13 mouse cellular contexts compared by ENCODE assay signal in genomic region chr5:124233144-124233465, GRCm38 (mm10). TPM values are rescaled to one million over a fixed set of nuclear protein-coding genes. Genes with fewer than 3 reads are reported as not detected.
A peak's percentile ranks its signal among the peaks of the same experiment; 100 is the strongest.
DNase-seq lines count a peak whose midpoint lies in the region; ATAC-seq and TF ChIP-seq lines count a peak whose summit lies in the region.
"Had no signal": no experiment of that assay in that cellular context is flagged by ENCODE, and none has a peak within 500 bp of the region (broad histone marks: within the 10 kb centered on the region; RNA-seq: fewer than 3 reads in every experiment).

No protein-coding gene starts in this region.

- H3K9me3 ChIP-seq in forebrain, embryonic 10.5 days, result no peaks in the 10 kb centered on the region
- no peaks in the 10 kb centered on the region for H3K9me3 ChIP-seq in forebrain, embryonic 11.5 days (ENCODE audit: control insufficient read depth, low read length)
- no peaks in the 10 kb centered on the region for H3K9me3 ChIP-seq in kidney, embryonic 16.5 days (ENCODE audit: low read length)
- H3K9me3 ChIP-seq in intestine, embryonic 16.5 days (ENCODE audit: control insufficient read depth, low read length), result no peaks in the 10 kb centered on the region
- no peaks in the 10 kb centered on the region for H3K9me3 ChIP-seq in lung, postnatal 0 days (ENCODE audit: low read length)

- peaks cover 30% of the 10 kb centered on the region for H3K4me1 ChIP-seq in forebrain, embryonic 10.5 days
- 0 out of 2 replicates have a peak, but pooled peaks cover 2% of the 10 kb centered on the region for H3K4me1 ChIP-seq in forebrain, embryonic 11.5 days (replicated peaks; ENCODE audit: control insufficient read depth, insufficient read depth, low read length)
- H3K4me1 ChIP-seq in kidney, embryonic 16.5 days (ENCODE audit: insufficient read depth, low read length), result peaks cover 45% of the 10 kb centered on the region
- H3K4me1 ChIP-seq in intestine, embryonic 16.5 days (ENCODE audit: control insufficient read depth, insufficient read depth, low read length), result peaks cover 26% of the 10 kb centered on the region
- H3K4me1 ChIP-seq in lung, postnatal 0 days (ENCODE audit: insufficient read depth, low read depth, low read length), result peaks cover 5% of the 10 kb centered on the region; the same call in 1 of the 2 replicates
- H3K4me1 ChIP-seq in cerebellum, adult 2 months (ENCODE audit: control insufficient read depth, insufficient read depth, low read length), result peaks cover 25% of the 10 kb centered on the region

- TF ChIP-seq EP300 in lung, postnatal 0 days (IDR thresholded peaks at IDR 0.05), result no peak

- no peak overlapping the region for H3K4me3 ChIP-seq in forebrain, embryonic 10.5 days
- no peak overlapping the region for H3K4me3 ChIP-seq in forebrain, embryonic 11.5 days (ENCODE audit: low read depth, low read length)
- no peak overlapping the region for H3K4me3 ChIP-seq in kidney, embryonic 16.5 days (ENCODE audit: low read length)
- H3K4me3 ChIP-seq in intestine, embryonic 16.5 days (ENCODE audit: low read length), result no peak overlapping the region
- no peak overlapping the region for H3K4me3 ChIP-seq in lung, postnatal 0 days (ENCODE audit: low read depth, low read length)
- no peak overlapping the region for H3K4me3 ChIP-seq in cerebellum, adult 2 months (replicated peaks; ENCODE audit: insufficient read depth, low read depth, low read length)
- H3K4me3 ChIP-seq: erythroblast, embryonic 14.5 days had no signal

- no peak for ATAC-seq in forebrain, embryonic 11.5 days (replicated peaks; ENCODE audit: low FRiP score)
- no peak for ATAC-seq in kidney, embryonic 16.5 days (ENCODE audit: low FRiP score, low TSS enrichment)
- no peak for ATAC-seq in intestine, embryonic 16.5 days
- ATAC-seq in lung, postnatal 0 days, result no peak

- no peak overlapping the region for H3K4me2 ChIP-seq in forebrain, embryonic 11.5 days (ENCODE audit: low read depth, low read length, severe bottlenecking)
- H3K4me2 ChIP-seq in kidney, embryonic 16.5 days (replicated peaks; ENCODE audit: low read depth, low read length), result peak overlapping the region; percentile 17; the same call in 1 of the 2 replicates
- H3K4me2 ChIP-seq in intestine, embryonic 16.5 days (ENCODE audit: low read depth, low read length), result no peak overlapping the region
- H3K4me2 ChIP-seq in lung, postnatal 0 days (replicated peaks; ENCODE audit: low read depth, low read length), result no peak overlapping the region

- TF ChIP-seq POLR2A in cerebellum, adult 2 months (IDR thresholded peaks at IDR 0.05; ENCODE audit: borderline replicate concordance, insufficient read depth, low read length), result no peak

- peak overlapping the region; percentile 41; the same call in 1 of the 2 replicates for H3K27ac ChIP-seq in forebrain, embryonic 10.5 days
- H3K27ac ChIP-seq in forebrain, embryonic 11.5 days (ENCODE audit: low read depth, low read length), result no peak overlapping the region
- peak overlapping the region; percentile 53 for H3K27ac ChIP-seq in kidney, embryonic 16.5 days (ENCODE audit: low read length)
- peak overlapping the region; percentile 46 for H3K27ac ChIP-seq in intestine, embryonic 16.5 days (ENCODE audit: low read length)
- H3K27ac ChIP-seq in lung, postnatal 0 days (ENCODE audit: low read length), result no peak overlapping the region
- no peak overlapping the region for H3K27ac ChIP-seq in cerebellum, adult 2 months (ENCODE audit: insufficient read depth, low read length)
- H3K27ac ChIP-seq: macrophage had no signal

- H3K36me3 ChIP-seq in forebrain, embryonic 10.5 days (replicated peaks), result no peaks in the 10 kb centered on the region
- no peaks in the 10 kb centered on the region for H3K36me3 ChIP-seq in forebrain, embryonic 11.5 days (ENCODE audit: control insufficient read depth, insufficient read depth, low read length)
- H3K36me3 ChIP-seq in kidney, embryonic 16.5 days (ENCODE audit: insufficient read depth, low read length), result no peaks in the 10 kb centered on the region
- no peaks in the 10 kb centered on the region for H3K36me3 ChIP-seq in intestine, embryonic 16.5 days (ENCODE audit: control insufficient read depth, insufficient read depth, low read length)
- H3K36me3 ChIP-seq in lung, postnatal 0 days (ENCODE audit: insufficient read depth, low read length), result no peaks in the 10 kb centered on the region

- WGBS in forebrain, embryonic 10.5 days, result 88% methylated on average over 8 of the region's 8 CpGs
- WGBS in forebrain, embryonic 11.5 days, result 85% methylated on average over 8 of the region's 8 CpGs
- 25% methylated on average over 8 of the region's 8 CpGs for WGBS in kidney, embryonic 16.5 days
- 72% methylated on average over 8 of the region's 8 CpGs for WGBS in intestine, embryonic 16.5 days
- WGBS in lung, postnatal 0 days, result 66% methylated on average over 8 of the region's 8 CpGs
- 91% methylated on average over 8 of the region's 8 CpGs for WGBS in cerebellum, adult 2 months

- TF ChIP-seq CTCF in lung, postnatal 0 days (IDR thresholded peaks at IDR 0.05), result no peak
- TF ChIP-seq CTCF in cerebellum, adult 2 months (IDR thresholded peaks at IDR 0.05; ENCODE audit: borderline replicate concordance, insufficient read depth, low read depth, low read length), result no peak

- no peaks in the 10 kb centered on the region for H3K27me3 ChIP-seq in forebrain, embryonic 10.5 days (ENCODE audit: poor library complexity, severe bottlenecking)
- no peaks in the 10 kb centered on the region for H3K27me3 ChIP-seq in forebrain, embryonic 11.5 days (ENCODE audit: control insufficient read depth, insufficient read depth, low read length)
- H3K27me3 ChIP-seq in kidney, embryonic 16.5 days (ENCODE audit: insufficient read depth, low read length), result no peaks in the 10 kb centered on the region
- H3K27me3 ChIP-seq in intestine, embryonic 16.5 days (replicated peaks; ENCODE audit: control insufficient read depth, insufficient read depth, low read length), result no peaks in the 10 kb centered on the region
- H3K27me3 ChIP-seq in lung, postnatal 0 days (replicated peaks; ENCODE audit: insufficient read depth, low read length), result no peaks in the 10 kb centered on the region
- H3K27me3 ChIP-seq in cerebellum, adult 2 months (ENCODE audit: control insufficient read depth, insufficient read depth, low read length), result no peaks in the 10 kb centered on the region

- no peak overlapping the region for H3K9ac ChIP-seq in forebrain, embryonic 11.5 days (ENCODE audit: low read length)
- H3K9ac ChIP-seq in kidney, embryonic 16.5 days (replicated peaks; ENCODE audit: low read length), result no peak overlapping the region
- no peak overlapping the region for H3K9ac ChIP-seq in intestine, embryonic 16.5 days (ENCODE audit: low read depth, low read length)
- H3K9ac ChIP-seq in lung, postnatal 0 days (replicated peaks; ENCODE audit: low read depth), result no peak overlapping the region

- DNase-seq in forebrain, embryonic 10.5 days (ENCODE audit: extremely low spot score, low spot score), result no peak
- no peak for DNase-seq in forebrain, embryonic 11.5 days (ENCODE audit: low spot score)
- no peak for DNase-seq in kidney, postnatal 4 days
- peak; percentile 72 for DNase-seq in thymus, postnatal 0 days (ENCODE audit: low spot score)
- no peak for DNase-seq in lung, postnatal 0 days (ENCODE audit: low spot score)
- DNase-seq in cerebellum, adult 2 months, result no peak
- DNase-seq: adrenal gland, postnatal 25 days; cerebellum, postnatal 10 days; kidney, postnatal 10 days had no signal

RNA-seq across cellular contexts. Expression of gene Pitpnm2, which starts 16.5 kb away (rescaled TPM):
- 2.1 and 3.0 TPM in 2 replicates for polyA plus RNA-seq in forebrain, embryonic 10.5 days (2016; fragmentation: Nextera tagmentation; extraction: Ambion mirVana)
- polyA plus RNA-seq in forebrain, embryonic 11.5 days (2014; fragmentation: Nextera tagmentation; extraction: Ambion mirVana), result 6.8 and 7.1 TPM in 2 replicates
- 3.9 and 4.1 TPM in 2 replicates for polyA plus RNA-seq in kidney, embryonic 16.5 days (2015; fragmentation: Nextera tagmentation; extraction: Ambion mirVana)
- 1.8 and 2.4 TPM in 2 replicates for polyA plus RNA-seq in intestine, embryonic 16.5 days (2015; fragmentation: Nextera tagmentation; extraction: Ambion mirVana)
- 22.6 and 33.9 TPM in 2 replicates for polyA plus RNA-seq in thymus, postnatal 0 days (2015; fragmentation: Nextera tagmentation; extraction: Ambion mirVana)
- 9.2 and 10.5 TPM in 2 replicates for polyA plus RNA-seq in lung, postnatal 0 days (2015; fragmentation: Nextera tagmentation; extraction: Ambion mirVana)
- polyA plus RNA-seq in cerebellum, adult 2 months (2012; rRNA removed), result 54.2 and 64.2 TPM in 2 replicates

Comparison
In these comparisons a context has a peak if more than half of its experiments do, and no peak if none do; other contexts are left out.
1. H3K27ac ChIP-seq: peak in forebrain, embryonic 10.5 days (single experiment), kidney, embryonic 16.5 days (single experiment) and intestine, embryonic 16.5 days (single experiment); none in forebrain, embryonic 11.5 days (single experiment), lung, postnatal 0 days (single experiment) and cerebellum, adult 2 months (single experiment).